Mouse (Mus musculus): Measurements from ENCODE around the gene Borcs5. TPM values are rescaled to one million over a fixed set of nuclear protein-coding genes. Genes with fewer than 3 reads are reported as not detected.

Borcs5 gene
- polyA plus RNA-seq, 1 experiment = 9.2 TPM

- DNase-seq (ENCODE audit: low read depth in 1 of 2, low spot score in 2 of 2) = no peak
- no peak overlapping the region for H3K4me3 ChIP-seq (ENCODE audit: extremely low read depth, insufficient read depth, insufficient read length)
- no peak for TF ChIP-seq CTCF (IDR thresholded peaks at IDR 0.05; ENCODE audit: extremely low read depth, insufficient read depth, insufficient read length, insufficient replicate concordance)
- no peak for TF ChIP-seq POLR2A (IDR thresholded peaks at IDR 0.05; ENCODE audit: low read depth, low read length)
- no peaks in the 10 kb centered on the region for H3K36me3 ChIP-seq (ENCODE audit: control insufficient read depth, insufficient read depth, low read length)
- H3K27me3 ChIP-seq (ENCODE audit: control insufficient read depth, insufficient read depth, low read length) = no peaks in the 10 kb centered on the region
- no peaks in the 10 kb centered on the region for H3K4me1 ChIP-seq (ENCODE audit: control insufficient read depth, insufficient read depth, insufficient read length)
- no peak overlapping the region for H3K27ac ChIP-seq (ENCODE audit: insufficient read depth, low read length)
- 91% methylated on average over 5 of the region's 5 CpGs for WGBS
Measured at GRCm38 (mm10) chr6:134698243-134698642, 58.9 kb downstream of the Borcs5 start.

- DNase-seq (ENCODE audit: low read depth in 1 of 2, low spot score in 2 of 2) = peak; percentile 25 to 33
- 41% methylated on average over 8 of the region's 8 CpGs for WGBS
- Histone ChIP-seq H3K27ac (ENCODE audit: insufficient read depth, low read length) (peak overlapping the region; percentile 30; the same call in 1 of the 2 replicates), H3K4me3 (ENCODE audit: extremely low read depth, insufficient read depth, insufficient read length) (no peak overlapping the region), H3K4me1 (ENCODE audit: control insufficient read depth, insufficient read depth, insufficient read length) (no peaks in the 10 kb centered on the region), H3K36me3 (ENCODE audit: control insufficient read depth, insufficient read depth, low read length) (no peaks in the 10 kb centered on the region), H3K27me3 (ENCODE audit: control insufficient read depth, insufficient read depth, low read length) (no peaks in the 10 kb centered on the region)
- TF ChIP-seq CTCF (IDR thresholded peaks at IDR 0.05; ENCODE audit: extremely low read depth, insufficient read depth, insufficient read length, insufficient replicate concordance) = no peak
- no peak for TF ChIP-seq POLR2A (IDR thresholded peaks at IDR 0.05; ENCODE audit: low read depth, low read length)
Measured at GRCm38 (mm10) chr6:134700451-134701210, 61.3 kb downstream of the Borcs5 start.

GRCm38 (mm10) chr6:134701211-134701602 is 61.9 kb downstream of the Borcs5 start:
- H3K27me3 ChIP-seq (ENCODE audit: control insufficient read depth, insufficient read depth, low read length) = no peaks in the 10 kb centered on the region
- H3K36me3 ChIP-seq (ENCODE audit: control insufficient read depth, insufficient read depth, low read length) = no peaks in the 10 kb centered on the region
- H3K27ac ChIP-seq (ENCODE audit: insufficient read depth, low read length) = no peak overlapping the region
- no peak overlapping the region for H3K4me3 ChIP-seq (ENCODE audit: extremely low read depth, insufficient read depth, insufficient read length)
- no peak for DNase-seq (ENCODE audit: low read depth in 1 of 2, low spot score in 2 of 2)
- 79% methylated on average over 6 of the region's 6 CpGs for WGBS
- H3K4me1 ChIP-seq (ENCODE audit: control insufficient read depth, insufficient read depth, insufficient read length) = no peaks in the 10 kb centered on the region
- TF ChIP-seq POLR2A (IDR thresholded peaks at IDR 0.05; ENCODE audit: low read depth, low read length) (no peak), CTCF (IDR thresholded peaks at IDR 0.05; ENCODE audit: extremely low read depth, insufficient read depth, insufficient read length, insufficient replicate concordance) (no peak)

GRCm38 (mm10) chr6:134702184-134702583 is 62.9 kb downstream of the Borcs5 start:
- TF ChIP-seq CTCF (IDR thresholded peaks at IDR 0.05; ENCODE audit: extremely low read depth, insufficient read depth, insufficient read length, insufficient replicate concordance) (no peak), POLR2A (IDR thresholded peaks at IDR 0.05; ENCODE audit: low read depth, low read length) (no peak)
- DNase-seq (ENCODE audit: low read depth in 1 of 2, low spot score in 2 of 2) = no peak
- H3K27ac ChIP-seq (ENCODE audit: insufficient read depth, low read length) = no peak overlapping the region
- H3K4me1 ChIP-seq (ENCODE audit: control insufficient read depth, insufficient read depth, insufficient read length) = no peaks in the 10 kb centered on the region
- H3K36me3 ChIP-seq (ENCODE audit: control insufficient read depth, insufficient read depth, low read length) = no peaks in the 10 kb centered on the region
- no peak overlapping the region for H3K4me3 ChIP-seq (ENCODE audit: extremely low read depth, insufficient read depth, insufficient read length)
- H3K27me3 ChIP-seq (ENCODE audit: control insufficient read depth, insufficient read depth, low read length) = no peaks in the 10 kb centered on the region
- WGBS = 96% methylated on average over 7 of the region's 7 CpGs

- Histone ChIP-seq H3K27ac (ENCODE audit: insufficient read depth, low read length) (no peak overlapping the region), H3K4me3 (ENCODE audit: extremely low read depth, insufficient read depth, insufficient read length) (no peak overlapping the region), H3K4me1 (ENCODE audit: control insufficient read depth, insufficient read depth, insufficient read length) (no peaks in the 10 kb centered on the region), H3K27me3 (ENCODE audit: control insufficient read depth, insufficient read depth, low read length) (no peaks in the 10 kb centered on the region), H3K36me3 (ENCODE audit: control insufficient read depth, insufficient read depth, low read length) (no peaks in the 10 kb centered on the region)
- 91% methylated on average over 4 of the region's 4 CpGs for WGBS
- DNase-seq (ENCODE audit: low read depth in 1 of 2, low spot score in 2 of 2) = no peak
- TF ChIP-seq CTCF (IDR thresholded peaks at IDR 0.05; ENCODE audit: extremely low read depth, insufficient read depth, insufficient read length, insufficient replicate concordance) = no peak
- TF ChIP-seq POLR2A (IDR thresholded peaks at IDR 0.05; ENCODE audit: low read depth, low read length) = no peak
Measured at GRCm38 (mm10) chr6:134703053-134703690, 63.9 kb downstream of the Borcs5 start.

GRCm38 (mm10) chr6:134706467-134706866 is 67.2 kb downstream of the Borcs5 start:
- WGBS = 66% methylated on average over 4 of the region's 4 CpGs
- H3K36me3 ChIP-seq (ENCODE audit: control insufficient read depth, insufficient read depth, low read length) = peaks cover 2% of the 10 kb centered on the region; the same call in 1 of the 2 replicates
- H3K4me1 ChIP-seq (ENCODE audit: control insufficient read depth, insufficient read depth, insufficient read length) = no peaks in the 10 kb centered on the region
- DNase-seq (ENCODE audit: low read depth in 1 of 2, low spot score in 2 of 2) = no peak
- H3K27me3 ChIP-seq (ENCODE audit: control insufficient read depth, insufficient read depth, low read length) = no peaks in the 10 kb centered on the region
- no peak for TF ChIP-seq CTCF (IDR thresholded peaks at IDR 0.05; ENCODE audit: extremely low read depth, insufficient read depth, insufficient read length, insufficient replicate concordance)
- no peak for TF ChIP-seq POLR2A (IDR thresholded peaks at IDR 0.05; ENCODE audit: low read depth, low read length)
- H3K27ac ChIP-seq (ENCODE audit: insufficient read depth, low read length) = no peak overlapping the region
- no peak overlapping the region for H3K4me3 ChIP-seq (ENCODE audit: extremely low read depth, insufficient read depth, insufficient read length)

- no peak for DNase-seq (ENCODE audit: low read depth in 1 of 2, low spot score in 2 of 2)
Measured at GRCm38 (mm10) chr6:134710020-134710419, 70.7 kb downstream of the Borcs5 start.

More at GRCm38 (mm10) chr6:134710020-134710419, 70.7 kb downstream of the Borcs5 start:
- H3K27me3 ChIP-seq (ENCODE audit: control insufficient read depth, insufficient read depth, low read length) = no peaks in the 10 kb centered on the region
- no peak overlapping the region for H3K4me3 ChIP-seq (ENCODE audit: extremely low read depth, insufficient read depth, insufficient read length)
- no peak overlapping the region for H3K27ac ChIP-seq (ENCODE audit: insufficient read depth, low read length)
- H3K36me3 ChIP-seq (ENCODE audit: control insufficient read depth, insufficient read depth, low read length) = peaks cover 2% of the 10 kb centered on the region; the same call in 1 of the 2 replicates
- H3K4me1 ChIP-seq (ENCODE audit: control insufficient read depth, insufficient read depth, insufficient read length) = no peaks in the 10 kb centered on the region
- TF ChIP-seq POLR2A (IDR thresholded peaks at IDR 0.05; ENCODE audit: low read depth, low read length) = no peak
- TF ChIP-seq CTCF (IDR thresholded peaks at IDR 0.05; ENCODE audit: extremely low read depth, insufficient read depth, insufficient read length, insufficient replicate concordance) = no peak
- WGBS = 94% methylated on average over 15 of the region's 15 CpGs

All from spleen, adult 2 months (tissue).